Mouse (Mus musculus) MEL (cell line): Measurements from ENCODE around the gene Bicdl1.

Experiments used
- CHD1 ChIP-seq: IDR thresholded peaks from 2 replicates; pipeline ENCODE4 v1.6.1; 2012; ENCODE audit warnings: low read depth, mild to moderate bottlenecking, inconsistent platforms, low read length, improper control_type of control experiment
- CTCF ChIP-seq, 3 experiments: IDR thresholded peaks in 2 of 3; conservative IDR thresholded peaks in 1 of 3; 2 replicates each; pipeline ENCODE4 v1.5.1; 2011 to 2012; ENCODE audit warnings: low read length in 3 of 3, low read depth in 2 of 3, mild to moderate bottlenecking in 2 of 3, improper control_type of control experiment in 1 of 3, inconsistent platforms in 1 of 3, mixed read lengths in 1 of 3, moderate library complexity in 1 of 3; ENCODE audit not compliant: control insufficient read depth in 1 of 3, insufficient read depth in 1 of 3, poor library complexity in 1 of 3, severe bottlenecking in 1 of 3
- E2F4 ChIP-seq: IDR thresholded peaks from 2 replicates; pipeline ENCODE4 v1.6.1; 2011; ENCODE audit warnings: low read depth, low read length, improper control_type of control experiment, borderline replicate concordance
- MYC ChIP-seq: IDR thresholded peaks from 2 replicates; pipeline ENCODE4 v1.6.1; 2011; ENCODE audit warnings: low read depth, mild to moderate bottlenecking, low read length, improper control_type of control experiment, moderate library complexity
- NRF1 ChIP-seq: IDR thresholded peaks from 2 replicates; pipeline ENCODE4 v1.6.1; 2014; ENCODE audit warnings: low read depth, mild to moderate bottlenecking, inconsistent platforms, low read length, improper control_type of control experiment, moderate library complexity; ENCODE audit not compliant: poor library complexity, insufficient read depth, severe bottlenecking
- POLR2AphosphoS2 ChIP-seq: IDR thresholded peaks from 2 replicates; pipeline ENCODE4 v1.6.1; 2011; ENCODE audit warnings: low read length, improper control_type of control experiment
- RCOR1 ChIP-seq: IDR thresholded peaks from 2 replicates; pipeline ENCODE4 v1.6.1; 2012; ENCODE audit warnings: low read depth, mild to moderate bottlenecking, inconsistent platforms, low read length, improper control_type of control experiment
- TAL1 ChIP-seq: IDR thresholded peaks from 2 replicates; pipeline ENCODE4 v1.6.1; 2012; ENCODE audit warnings: mild to moderate bottlenecking, inconsistent platforms, low read length, moderate library complexity, mixed read lengths
- USF2 ChIP-seq, 2 experiments: IDR thresholded peaks; 2 replicates each; pipeline ENCODE4 v1.6.1; 2011 to 2012; ENCODE audit warnings: improper control_type of control experiment in 2 of 2, low read length in 2 of 2, borderline replicate concordance in 1 of 2, inconsistent platforms in 1 of 2, low read depth in 1 of 2, mild to moderate bottlenecking in 1 of 2; ENCODE audit not compliant: insufficient read depth in 1 of 2
- ZKSCAN1 ChIP-seq: IDR thresholded peaks from 2 replicates; pipeline ENCODE4 v1.6.1; 2012; ENCODE audit warnings: low read depth, mild to moderate bottlenecking, inconsistent platforms, low read length, improper control_type of control experiment, moderate library complexity
- ZNF384 ChIP-seq: IDR thresholded peaks from 2 replicates; pipeline ENCODE4 v1.6.1; 2012; ENCODE audit warnings: low read depth, mild to moderate bottlenecking, inconsistent platforms, low read length, improper control_type of control experiment

DNA sequence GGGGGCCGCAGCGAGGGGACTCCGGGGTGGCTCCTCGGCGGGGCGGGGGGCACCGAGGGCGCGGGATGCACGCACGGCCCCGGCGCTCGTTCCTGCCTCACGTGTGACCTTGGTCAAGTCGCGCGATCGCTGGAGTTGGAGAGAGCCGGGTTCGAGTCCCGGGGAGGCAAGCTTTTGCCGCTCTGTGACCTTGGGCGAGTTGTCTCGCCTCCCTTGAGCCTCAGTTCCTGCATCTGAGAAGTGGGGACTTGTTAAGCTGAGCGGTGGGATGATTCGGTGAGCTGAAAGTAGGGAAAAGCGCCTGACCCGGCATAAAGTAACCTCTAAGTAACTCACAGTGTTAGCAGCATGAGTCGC lies 99.1 kb downstream of the Bicdl1 start:
- TF ChIP-seq CTCF (IDR thresholded peaks at IDR 0.05 in 2 of 3, conservative IDR thresholded peaks at IDR 0.05 in 1 of 3; ENCODE audit: control insufficient read depth in 1 of 3, insufficient read depth in 1 of 3, low read depth in 2 of 3, low read length in 3 of 3, poor library complexity in 1 of 3, severe bottlenecking in 1 of 3): no peak
- no peak for TF ChIP-seq E2F4
- no peak for TF ChIP-seq CHD1
- TF ChIP-seq ZNF384: no peak
- TF ChIP-seq POLR2AphosphoS2: no peak
- TF ChIP-seq MYC: no peak
- no peak; the same call in 1 of the 2 replicates for TF ChIP-seq NRF1
- TF ChIP-seq USF2 (IDR thresholded peaks at IDR 0.05; ENCODE audit: borderline replicate concordance in 1 of 2, insufficient read depth in 1 of 2, low read depth in 1 of 2, low read length in 2 of 2): no peak
- no peak for TF ChIP-seq ZKSCAN1
- no peak for TF ChIP-seq TAL1
- TF ChIP-seq RCOR1: no peak
